Mouse (Mus musculus): ENCODE data around the gene Pxk. TPM values are rescaled to one million over a fixed set of nuclear protein-coding genes. Genes with fewer than 3 reads are reported as not detected.

Gene Pxk
- total RNA-seq, 2 experiments from 2014 or later = 26.8 to 32.8 TPM

GRCm38 (mm10) chr14:8206179-8206910 lies 108.3 kb downstream of the Pxk start:
- DNase-seq = no peak

- no peak for DNase-seq
Observed at GRCm38 (mm10) chr14:8207105-8207504, 109.1 kb downstream of the Pxk start.

GRCm38 (mm10) chr14:8207543-8207942 lies 109.5 kb downstream of the Pxk start:
- DNase-seq = no peak

GRCm38 (mm10) chr14:8208876-8209275 lies 110.9 kb downstream of the Pxk start:
- DNase-seq = peak; percentile 85 to 87

- no peak for DNase-seq
Observed at GRCm38 (mm10) chr14:8209896-8210295, 111.9 kb downstream of the Pxk start.

- DNase-seq = no peak
Observed at GRCm38 (mm10) chr14:8212996-8213395, 115.0 kb downstream of the Pxk start.

- peak; percentile 98 for DNase-seq
Observed at GRCm38 (mm10) chr14:8213803-8214224, 115.8 kb downstream of the Pxk start, which contains the start of gene Kctd6. TSS of gene Kctd6 (plus strand) at chr14:8214140.

Other genes starting within 250 kb of the Pxk start
- not detected for gene Gm45521, start 140.9 kb upstream of the Pxk start, total RNA-seq (2021)
- gene Dnase1l3, start 103.6 kb upstream of the Pxk start, total RNA-seq (2021) = not detected
- gene Abhd6, start 95.3 kb upstream of the Pxk start, total RNA-seq (2021) = 10 to 100 TPM; 76.2 to 80.1 TPM
- gene Rpp14, start 17.8 kb upstream of the Pxk start, total RNA-seq (2021) = 10 to 100 TPM; 26.5 to 30.9 TPM
- gene Pdhb, start 74.8 kb downstream of the Pxk start, total RNA-seq (2021) = 100 to 1,000 TPM; 185 to 197 TPM
- 10 to 100 TPM; 76.1 to 78.8 TPM for gene Kctd6, start 115.9 kb downstream of the Pxk start, total RNA-seq (2021)
- not detected for gene Acox2, start 161.1 kb downstream of the Pxk start, total RNA-seq (2021)
- 100 to 1,000 TPM; 250 to 311 TPM for gene Fam107a, start 219.8 kb downstream of the Pxk start, total RNA-seq (2021)

Data from layer of hippocampus, postnatal 36 days (tissue).